ENCODE assay signal across 8 mouse cellular contexts in the genomic region with DNA sequence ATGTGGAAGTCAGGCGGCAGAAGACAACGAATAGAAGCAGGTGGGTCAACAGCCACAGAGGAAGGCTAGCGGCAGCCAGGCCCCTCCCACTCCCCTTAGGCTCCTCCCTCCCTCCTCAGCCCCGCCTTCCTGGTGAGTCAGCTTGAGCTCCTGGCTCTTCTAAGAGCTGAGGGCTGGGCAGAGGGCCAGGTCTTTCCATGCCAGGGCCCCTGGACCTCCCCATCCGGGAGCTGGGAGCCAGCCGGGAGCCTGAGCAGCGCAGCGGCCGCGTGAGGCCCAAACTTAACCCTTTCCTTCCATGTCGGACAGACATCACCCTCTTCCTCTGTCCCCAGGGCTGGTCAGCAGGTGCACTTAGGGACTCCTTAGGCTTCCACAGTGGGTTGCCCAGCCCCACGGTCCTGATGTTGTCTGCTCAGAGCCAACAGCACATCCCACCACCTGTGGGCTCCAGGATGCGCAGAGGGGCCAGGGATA.
DNase-seq lines count a peak whose midpoint lies in the region; ATAC-seq and TF ChIP-seq lines count a peak whose summit lies in the region.

No protein-coding gene starts in this region.

- 3% methylated on average over 13 of the region's 13 CpGs for WGBS in forebrain, postnatal 0 days
- 2% methylated on average over 13 of the region's 13 CpGs for WGBS in liver, embryonic 16.5 days (ENCODE audit: insufficient replicate concordance)
- WGBS in neural tube, embryonic 12.5 days, result 2% methylated on average over 13 of the region's 13 CpGs

- peak overlapping the region; percentile 53 for H3K4me3 ChIP-seq in ES-Bruce4 (ENCODE audit: low read depth, low read length)
- 0 out of 2 replicates have a peak overlapping the region, but pooled peaks have one; percentile 3 for H3K4me3 ChIP-seq in forebrain, postnatal 0 days (ENCODE audit: low read depth, low read length)
- no peak overlapping the region for H3K4me3 ChIP-seq in liver, embryonic 16.5 days (ENCODE audit: low read depth, low read length)
- 0 out of 2 replicates have a peak overlapping the region, but pooled peaks have one; percentile 13 for H3K4me3 ChIP-seq in neural tube, embryonic 12.5 days

- H3K9me3 ChIP-seq in ES-Bruce4 (replicated peaks; ENCODE audit: control insufficient read depth, insufficient read depth, low read length, poor library complexity, severe bottlenecking), result no peaks in the 10 kb centered on the region
- H3K9me3 ChIP-seq in forebrain, postnatal 0 days (ENCODE audit: low read length), result no peaks in the 10 kb centered on the region
- no peaks in the 10 kb centered on the region for H3K9me3 ChIP-seq in liver, embryonic 16.5 days (replicated peaks; ENCODE audit: control insufficient read depth, low read length)
- no peaks in the 10 kb centered on the region for H3K9me3 ChIP-seq in neural tube, embryonic 12.5 days

- TF ChIP-seq POLR2A in ES-Bruce4 (IDR thresholded peaks at IDR 0.05; ENCODE audit: insufficient read depth, low read length), result no peak

- peak; percentile 92 for ATAC-seq in forebrain, postnatal 0 days
- ATAC-seq in liver, embryonic 16.5 days (ENCODE audit: low read depth), result peak; percentile 79
- ATAC-seq in neural tube, embryonic 12.5 days (ENCODE audit: low FRiP score, low read depth), result peak; percentile 91

- no peaks in the 10 kb centered on the region for H3K27me3 ChIP-seq in ES-Bruce4 (ENCODE audit: control insufficient read depth, insufficient read depth, low read length, poor library complexity, severe bottlenecking)
- H3K27me3 ChIP-seq in forebrain, postnatal 0 days (ENCODE audit: insufficient read depth, low read length), result no peaks in the 10 kb centered on the region
- H3K27me3 ChIP-seq in liver, embryonic 16.5 days (ENCODE audit: control insufficient read depth, insufficient read depth, low read depth, low read length), result peaks cover 10% of the 10 kb centered on the region
- H3K27me3 ChIP-seq in neural tube, embryonic 12.5 days (replicated peaks), result peaks cover 7% of the 10 kb centered on the region; the same call in 1 of the 2 replicates

- TF ChIP-seq EP300 in ES-Bruce4 (IDR thresholded peaks at IDR 0.05; ENCODE audit: insufficient read depth, low read depth, low read length), result no peak

- peak overlapping the region; percentile 56 for H3K9ac ChIP-seq in ES-Bruce4 (ENCODE audit: low read depth, poor library complexity, severe bottlenecking)
- H3K9ac ChIP-seq in forebrain, postnatal 0 days, result peak overlapping the region; percentile 31
- no peak overlapping the region for H3K9ac ChIP-seq in liver, embryonic 16.5 days (ENCODE audit: low read depth, low read length)
- peak overlapping the region; percentile 1; the same call in 1 of the 2 replicates for H3K9ac ChIP-seq in neural tube, embryonic 12.5 days

- peak overlapping the region; percentile 42 for H3K4me2 ChIP-seq in forebrain, postnatal 0 days (ENCODE audit: low read depth)
- peak overlapping the region; percentile 4 for H3K4me2 ChIP-seq in liver, embryonic 16.5 days (ENCODE audit: low read depth, low read length)
- H3K4me2 ChIP-seq in neural tube, embryonic 12.5 days (replicated peaks), result peak overlapping the region; percentile 53

- peak overlapping the region; percentile 82 for H3K27ac ChIP-seq in ES-Bruce4 (ENCODE audit: insufficient read depth, low read length)
- no peak overlapping the region for H3K27ac ChIP-seq in forebrain, postnatal 0 days (ENCODE audit: low read depth, low read length)
- no peak overlapping the region for H3K27ac ChIP-seq in liver, embryonic 16.5 days (ENCODE audit: low read length)
- H3K27ac ChIP-seq in neural tube, embryonic 12.5 days, result no peak overlapping the region

- H3K4me1 ChIP-seq in ES-Bruce4 (ENCODE audit: control insufficient read depth, insufficient read depth, low read length), result peaks cover 2% of the 10 kb centered on the region
- H3K4me1 ChIP-seq in forebrain, postnatal 0 days (ENCODE audit: insufficient read depth), result 0 out of 2 replicates have a peak, but pooled peaks cover 5% of the 10 kb centered on the region
- no peaks in the 10 kb centered on the region; the same call in 1 of the 2 replicates for H3K4me1 ChIP-seq in liver, embryonic 16.5 days (ENCODE audit: control insufficient read depth, low read depth, low read length)
- H3K4me1 ChIP-seq in neural tube, embryonic 12.5 days, result peaks cover 22% of the 10 kb centered on the region

- peak; percentile 71 to 72 for DNase-seq in cerebellum, adult 18-20 months
- peak; percentile 84 for DNase-seq in forebrain, postnatal 0 days
- DNase-seq in heart, postnatal 25 days (ENCODE audit: low spot score), result peak; percentile 89
- peak; percentile 88 for DNase-seq in layer of hippocampus, adult 11-12 months (ENCODE audit: low spot score)
- peak; percentile 68 for DNase-seq in thymus, postnatal 0 days (ENCODE audit: low spot score)

- intact Hi-C loops in heart, postnatal 25 days (cut with DNase I), result loop anchor here (5.0 kb wide), 1 partner anchor 82 kb away; no protein-coding TSS in a partner anchor

- TF ChIP-seq CTCF in ES-Bruce4 (IDR thresholded peaks at IDR 0.05; ENCODE audit: low read depth, low read length), result no peak
- TF ChIP-seq CTCF in forebrain, postnatal 0 days (IDR thresholded peaks at IDR 0.05; ENCODE audit: low read depth), result no peak

- H3K36me3 ChIP-seq in ES-Bruce4 (ENCODE audit: control insufficient read depth, insufficient read depth, low read length, poor library complexity, severe bottlenecking), result no peaks in the 10 kb centered on the region
- no peaks in the 10 kb centered on the region for H3K36me3 ChIP-seq in forebrain, postnatal 0 days (ENCODE audit: insufficient read depth)
- no peaks in the 10 kb centered on the region for H3K36me3 ChIP-seq in liver, embryonic 16.5 days (ENCODE audit: control insufficient read depth, insufficient read depth)
- no peaks in the 10 kb centered on the region for H3K36me3 ChIP-seq in neural tube, embryonic 12.5 days
